ENCODE assay signal across 11 mouse cellular contexts in the genomic region with DNA sequence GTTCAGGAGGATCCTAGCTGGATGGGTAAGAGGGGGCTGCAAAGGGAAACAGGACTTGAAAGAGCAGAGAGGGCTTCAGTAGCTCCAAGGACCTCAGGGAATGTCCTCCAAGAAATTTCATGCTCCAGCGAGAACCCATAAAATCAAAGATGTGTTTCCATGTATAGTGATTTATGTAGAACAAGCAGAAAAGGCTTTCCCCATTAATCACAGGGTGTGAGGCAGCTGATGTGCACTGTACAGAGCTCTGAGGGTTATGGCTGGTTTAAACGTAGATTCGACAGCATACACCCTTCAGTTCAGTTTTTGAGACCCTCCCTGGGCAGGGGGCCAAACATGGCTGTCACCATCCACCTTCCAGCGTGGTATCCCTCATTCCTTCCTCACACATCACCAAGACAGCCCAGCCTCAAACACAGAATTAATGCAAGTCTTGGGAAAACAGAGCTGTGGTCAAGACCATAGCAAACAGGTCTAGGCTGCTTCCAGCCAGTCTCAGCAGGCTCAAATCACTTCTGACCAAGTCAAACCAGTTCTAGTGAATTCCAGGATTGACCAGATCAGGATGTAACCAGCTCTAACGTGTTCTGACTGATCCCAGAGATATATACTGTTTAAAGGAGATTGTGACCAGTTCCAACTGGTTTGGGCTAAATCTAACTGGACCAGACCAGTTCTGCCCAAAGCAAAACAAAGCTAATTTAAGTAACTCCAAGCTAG.
DNase-seq lines count a peak whose midpoint lies in the region; ATAC-seq lines count a peak whose summit lies in the region.
"Had no signal": no experiment of that assay in that cellular context is flagged by ENCODE, and none has a peak within 500 bp of the region (broad histone marks: within the 10 kb centered on the region; RNA-seq: fewer than 3 reads in every experiment).

No protein-coding gene starts in this region.

- peak; percentile 69 for DNase-seq in ZHBTc4 (ENCODE audit: low read depth, low spot score)
- no peak for DNase-seq in left cerebral cortex, postnatal 4 days
- DNase-seq in midbrain, embryonic 11.5 days (ENCODE audit: low spot score, missing footprints), result no peak

- no peak overlapping the region for H3K9ac ChIP-seq in embryonic facial prominence, embryonic 13.5 days
- no peak overlapping the region for H3K9ac ChIP-seq in kidney, embryonic 15.5 days
- no peak overlapping the region for H3K9ac ChIP-seq in stomach, embryonic 14.5 days (replicated peaks; ENCODE audit: low read depth, low read length)
- no peak overlapping the region for H3K9ac ChIP-seq in midbrain, embryonic 13.5 days (replicated peaks)
- no peak overlapping the region for H3K9ac ChIP-seq in midbrain, embryonic 11.5 days (ENCODE audit: low read length)
- H3K9ac ChIP-seq: liver, embryonic 14.5 days had no signal

- 0 out of 2 replicates have a peak overlapping the region, but pooled peaks have one; percentile 9 for H3K4me2 ChIP-seq in embryonic facial prominence, embryonic 13.5 days
- H3K4me2 ChIP-seq in kidney, embryonic 15.5 days, result 0 out of 2 replicates have a peak overlapping the region, but pooled peaks have one; percentile 36
- H3K4me2 ChIP-seq in stomach, embryonic 14.5 days (replicated peaks; ENCODE audit: low read depth, low read length), result no peak overlapping the region
- no peak overlapping the region for H3K4me2 ChIP-seq in midbrain, embryonic 13.5 days (replicated peaks)
- no peak overlapping the region for H3K4me2 ChIP-seq in midbrain, embryonic 11.5 days

- no peaks in the 10 kb centered on the region for H3K36me3 ChIP-seq in embryonic facial prominence, embryonic 13.5 days
- H3K36me3 ChIP-seq in kidney, embryonic 15.5 days, result no peaks in the 10 kb centered on the region
- H3K36me3 ChIP-seq in stomach, embryonic 14.5 days (ENCODE audit: control insufficient read depth, insufficient read depth, low read length), result no peaks in the 10 kb centered on the region
- no peaks in the 10 kb centered on the region for H3K36me3 ChIP-seq in midbrain, embryonic 13.5 days
- H3K36me3 ChIP-seq in midbrain, embryonic 11.5 days (ENCODE audit: control insufficient read depth, insufficient read depth, low read length), result no peaks in the 10 kb centered on the region

- no peak for ATAC-seq in embryonic facial prominence, embryonic 13.5 days (ENCODE audit: insufficient number of reproducible peaks, insufficient read depth, low FRiP score, low TSS enrichment, low read depth)
- peak; percentile 70 for ATAC-seq in kidney, embryonic 15.5 days (replicated peaks; ENCODE audit: low FRiP score)
- no peak for ATAC-seq in stomach, embryonic 14.5 days (ENCODE audit: insufficient number of reproducible peaks, insufficient read depth, low FRiP score, low read depth)
- no peak for ATAC-seq in midbrain, embryonic 13.5 days
- no peak for ATAC-seq in midbrain, embryonic 11.5 days (ENCODE audit: low FRiP score)
- ATAC-seq: forebrain, embryonic 16.5 days; hindbrain, postnatal 0 days had no signal

- H3K27me3 ChIP-seq in embryonic facial prominence, embryonic 13.5 days, result no peaks in the 10 kb centered on the region
- H3K27me3 ChIP-seq in kidney, embryonic 15.5 days, result 0 out of 2 replicates have a peak, but pooled peaks cover 5% of the 10 kb centered on the region
- H3K27me3 ChIP-seq in stomach, embryonic 14.5 days (ENCODE audit: control insufficient read depth, insufficient read depth, low read length), result no peaks in the 10 kb centered on the region
- no peaks in the 10 kb centered on the region for H3K27me3 ChIP-seq in midbrain, embryonic 13.5 days
- H3K27me3 ChIP-seq in midbrain, embryonic 11.5 days (ENCODE audit: control insufficient read depth, insufficient read depth, low read length), result no peaks in the 10 kb centered on the region

- intact Hi-C loops in left cerebral cortex, postnatal 4 days (cut with DNase I), result loop anchor here (10.0 kb wide), 1 partner anchor 82 kb away; the partner anchor contains the start of gene Smad3

- no peak overlapping the region for H3K4me3 ChIP-seq in embryonic facial prominence, embryonic 13.5 days
- no peak overlapping the region for H3K4me3 ChIP-seq in kidney, embryonic 15.5 days (replicated peaks)
- H3K4me3 ChIP-seq in stomach, embryonic 14.5 days (ENCODE audit: low read depth, low read length), result no peak overlapping the region
- no peak overlapping the region for H3K4me3 ChIP-seq in midbrain, embryonic 13.5 days (replicated peaks)
- H3K4me3 ChIP-seq in midbrain, embryonic 11.5 days (ENCODE audit: low read depth, low read length), result no peak overlapping the region
- H3K4me3 ChIP-seq: myocyte had no signal

- H3K27ac ChIP-seq in embryonic facial prominence, embryonic 13.5 days, result peak overlapping the region; percentile 22; the same call in 1 of the 2 replicates
- H3K27ac ChIP-seq in kidney, embryonic 15.5 days, result peak overlapping the region; percentile 85
- H3K27ac ChIP-seq in stomach, embryonic 14.5 days (ENCODE audit: low read length), result peak overlapping the region; percentile 21; the same call in 1 of the 2 replicates
- no peak overlapping the region for H3K27ac ChIP-seq in midbrain, embryonic 13.5 days
- H3K27ac ChIP-seq in midbrain, embryonic 11.5 days (ENCODE audit: low read depth, low read length), result no peak overlapping the region
- H3K27ac ChIP-seq: hindbrain, postnatal 0 days; liver, embryonic 14.5 days had no signal

- no peaks in the 10 kb centered on the region for H3K9me3 ChIP-seq in embryonic facial prominence, embryonic 13.5 days
- no peaks in the 10 kb centered on the region for H3K9me3 ChIP-seq in kidney, embryonic 15.5 days (replicated peaks)
- H3K9me3 ChIP-seq in stomach, embryonic 14.5 days (ENCODE audit: control insufficient read depth, low read depth, low read length), result no peaks in the 10 kb centered on the region
- no peaks in the 10 kb centered on the region for H3K9me3 ChIP-seq in midbrain, embryonic 13.5 days
- no peaks in the 10 kb centered on the region for H3K9me3 ChIP-seq in midbrain, embryonic 11.5 days (ENCODE audit: control insufficient read depth, low read length)

- H3K4me1 ChIP-seq in embryonic facial prominence, embryonic 13.5 days, result peaks cover 13% of the 10 kb centered on the region
- peaks cover 35% of the 10 kb centered on the region for H3K4me1 ChIP-seq in kidney, embryonic 15.5 days
- peaks cover 14% of the 10 kb centered on the region for H3K4me1 ChIP-seq in stomach, embryonic 14.5 days (ENCODE audit: control insufficient read depth, insufficient read depth, low read length)
- H3K4me1 ChIP-seq in midbrain, embryonic 13.5 days (replicated peaks), result no peaks in the 10 kb centered on the region
- no peaks in the 10 kb centered on the region for H3K4me1 ChIP-seq in midbrain, embryonic 11.5 days (ENCODE audit: control insufficient read depth, insufficient read depth, low read length)

- WGBS in embryonic facial prominence, embryonic 13.5 days, result 60% methylated on average over 5 of the region's 5 CpGs
- WGBS in kidney, embryonic 15.5 days, result 16% methylated on average over 5 of the region's 5 CpGs
- WGBS in stomach, embryonic 14.5 days, result 30% methylated on average over 5 of the region's 5 CpGs
- WGBS in midbrain, embryonic 13.5 days, result 75% methylated on average over 5 of the region's 5 CpGs
- 79% methylated on average over 5 of the region's 5 CpGs for WGBS in midbrain, embryonic 11.5 days

Comparison
In these comparisons a context has a peak if more than half of its experiments do, and no peak if none do; other contexts are left out.
1. H3K27ac ChIP-seq: peak in embryonic facial prominence, embryonic 13.5 days (single experiment), kidney, embryonic 15.5 days (single experiment) and stomach, embryonic 14.5 days (single experiment); none in midbrain, embryonic 13.5 days (single experiment) and midbrain, embryonic 11.5 days (single experiment).
2. H3K4me2 ChIP-seq: peak in embryonic facial prominence, embryonic 13.5 days (single experiment) and kidney, embryonic 15.5 days (single experiment); none in stomach, embryonic 14.5 days (single experiment), midbrain, embryonic 13.5 days (single experiment) and midbrain, embryonic 11.5 days (single experiment).